Mouse (Mus musculus) kidney, postnatal 14 days (tissue): ENCODE measurements around the gene Gdpgp1.

Experiments used
- DNase-seq: peaks from one replicate; pipeline ENCODE4 v3.0.0; 2022; ENCODE audit warnings: mixed read lengths

Gdpgp1 gene

GRCm38 (mm10) chr7:80281646-80282045, 49.0 kb downstream of the Gdpgp1 start:
- no peak for DNase-seq

- DNase-seq: no peak
These were observed 50.7 kb downstream of the Gdpgp1 start for GRCm38 (mm10) chr7:80283226-80283918.

GRCm38 (mm10) chr7:80284391-80284790, 51.7 kb downstream of the Gdpgp1 start:
- no peak for DNase-seq

GRCm38 (mm10) chr7:80285725-80286124, 53.1 kb downstream of the Gdpgp1 start:
- DNase-seq: no peak

- no peak for DNase-seq
These were observed 55.1 kb downstream of the Gdpgp1 start for GRCm38 (mm10) chr7:80287736-80288135.
